11 mouse cellular contexts compared by ENCODE assay signal in genomic region chr9:32607218-32607617, GRCm38 (mm10). TPM values are rescaled to one million over a fixed set of nuclear protein-coding genes. Genes with fewer than 3 reads are reported as not detected.
A peak's percentile ranks its signal among the peaks of the same experiment; 100 is the strongest.
DNase-seq lines count a peak whose midpoint lies in the region; ATAC-seq lines count a peak whose summit lies in the region.
"Had no signal": no experiment of that assay in that cellular context is flagged by ENCODE, and none has a peak within 500 bp of the region (broad histone marks: within the 10 kb centered on the region; RNA-seq: fewer than 3 reads in every experiment).

No protein-coding gene starts in this region.

- peaks cover 3% of the 10 kb centered on the region for H3K4me1 ChIP-seq in heart, embryonic 11.5 days (ENCODE audit: control insufficient read depth, insufficient read depth, low read length)
- no peaks in the 10 kb centered on the region for H3K4me1 ChIP-seq in neural tube, embryonic 13.5 days (replicated peaks)
- H3K4me1 ChIP-seq in neural tube, embryonic 15.5 days: no peaks in the 10 kb centered on the region
- H3K4me1 ChIP-seq in intestine, embryonic 15.5 days (replicated peaks): peaks cover 4% of the 10 kb centered on the region; the same call in 1 of the 2 replicates
- no peaks in the 10 kb centered on the region for H3K4me1 ChIP-seq in stomach, embryonic 16.5 days (ENCODE audit: control insufficient read depth, insufficient read depth, low read length)
- H3K4me1 ChIP-seq: embryonic facial prominence, embryonic 12.5 days had no signal

- intact Hi-C loops in heart, postnatal 36 days (cut with DNase I): no loop called here

- no peak overlapping the region for H3K27ac ChIP-seq in heart, embryonic 11.5 days (ENCODE audit: low read depth, low read length)
- H3K27ac ChIP-seq in neural tube, embryonic 13.5 days (replicated peaks): peak overlapping the region; percentile 52
- H3K27ac ChIP-seq in neural tube, embryonic 15.5 days (replicated peaks): no peak overlapping the region
- H3K27ac ChIP-seq in intestine, embryonic 15.5 days: no peak overlapping the region
- H3K27ac ChIP-seq in stomach, embryonic 16.5 days (ENCODE audit: low read length): no peak overlapping the region
- H3K27ac ChIP-seq: embryonic facial prominence, embryonic 12.5 days had no signal

- H3K4me2 ChIP-seq in heart, embryonic 11.5 days: peak overlapping the region; percentile 37; the same call in 1 of the 2 replicates
- H3K4me2 ChIP-seq in neural tube, embryonic 13.5 days: no peak overlapping the region
- H3K4me2 ChIP-seq in neural tube, embryonic 15.5 days: no peak overlapping the region
- H3K4me2 ChIP-seq in intestine, embryonic 15.5 days (replicated peaks): no peak overlapping the region
- no peak overlapping the region for H3K4me2 ChIP-seq in stomach, embryonic 16.5 days (ENCODE audit: low read depth, low read length)
- H3K4me2 ChIP-seq: embryonic facial prominence, embryonic 12.5 days had no signal

- H3K9me3 ChIP-seq in heart, embryonic 11.5 days (replicated peaks; ENCODE audit: control insufficient read depth, low read length): no peaks in the 10 kb centered on the region
- H3K9me3 ChIP-seq in neural tube, embryonic 13.5 days: no peaks in the 10 kb centered on the region
- H3K9me3 ChIP-seq in neural tube, embryonic 15.5 days (replicated peaks): no peaks in the 10 kb centered on the region
- H3K9me3 ChIP-seq in intestine, embryonic 15.5 days: no peaks in the 10 kb centered on the region
- H3K9me3 ChIP-seq in stomach, embryonic 16.5 days (replicated peaks; ENCODE audit: control insufficient read depth, low read length): no peaks in the 10 kb centered on the region
- H3K9me3 ChIP-seq: embryonic facial prominence, embryonic 12.5 days had no signal

- peaks cover 3% of the 10 kb centered on the region; the same call in 1 of the 2 replicates for H3K27me3 ChIP-seq in heart, embryonic 11.5 days (ENCODE audit: control insufficient read depth, insufficient read depth, low read length)
- H3K27me3 ChIP-seq in neural tube, embryonic 13.5 days: peaks cover 20% of the 10 kb centered on the region
- H3K27me3 ChIP-seq in neural tube, embryonic 15.5 days (replicated peaks): peaks cover 6% of the 10 kb centered on the region; the same call in 1 of the 2 replicates
- H3K27me3 ChIP-seq in intestine, embryonic 15.5 days (replicated peaks): no peaks in the 10 kb centered on the region
- H3K27me3 ChIP-seq in stomach, embryonic 16.5 days (ENCODE audit: control insufficient read depth, insufficient read depth, low read length): 0 out of 2 replicates have a peak, but pooled peaks cover 2% of the 10 kb centered on the region
- H3K27me3 ChIP-seq: embryonic facial prominence, embryonic 12.5 days had no signal

- no peak for DNase-seq in heart, postnatal 36 days
- no peak for DNase-seq in T-cell, adult 2 months (ENCODE audit: low spot score)
- no peak for DNase-seq in urinary bladder, postnatal 14 days (ENCODE audit: low spot score)
- DNase-seq: adrenal gland, postnatal 25 days; gastrocnemius, postnatal 14 days had no signal

- ATAC-seq in heart, embryonic 11.5 days (replicated peaks; ENCODE audit: insufficient number of reproducible peaks, low FRiP score, low TSS enrichment): peak; percentile 86
- no peak; the same call in 1 of the 2 replicates for ATAC-seq in neural tube, embryonic 13.5 days (ENCODE audit: low read depth)
- no peak for ATAC-seq in neural tube, embryonic 15.5 days (ENCODE audit: low FRiP score)
- ATAC-seq in intestine, embryonic 15.5 days: peak; percentile 81; the same call in 1 of the 2 replicates
- peak; percentile 60; the same call in 1 of the 2 replicates for ATAC-seq in stomach, embryonic 16.5 days (ENCODE audit: insufficient read depth, low FRiP score)

- H3K4me3 ChIP-seq in heart, embryonic 11.5 days (ENCODE audit: low read depth, low read length): no peak overlapping the region
- no peak overlapping the region for H3K4me3 ChIP-seq in neural tube, embryonic 13.5 days
- H3K4me3 ChIP-seq in neural tube, embryonic 15.5 days (replicated peaks): no peak overlapping the region
- no peak overlapping the region for H3K4me3 ChIP-seq in intestine, embryonic 15.5 days (replicated peaks)
- H3K4me3 ChIP-seq in stomach, embryonic 16.5 days (replicated peaks; ENCODE audit: low read length): no peak overlapping the region
- H3K4me3 ChIP-seq: embryonic facial prominence, embryonic 12.5 days had no signal

- no peaks in the 10 kb centered on the region for H3K36me3 ChIP-seq in heart, embryonic 11.5 days (ENCODE audit: control insufficient read depth, insufficient read depth, low read length)
- no peaks in the 10 kb centered on the region for H3K36me3 ChIP-seq in neural tube, embryonic 13.5 days
- H3K36me3 ChIP-seq in neural tube, embryonic 15.5 days: no peaks in the 10 kb centered on the region
- no peaks in the 10 kb centered on the region for H3K36me3 ChIP-seq in intestine, embryonic 15.5 days
- H3K36me3 ChIP-seq in stomach, embryonic 16.5 days (ENCODE audit: control insufficient read depth, insufficient read depth, low read length): no peaks in the 10 kb centered on the region
- H3K36me3 ChIP-seq: embryonic facial prominence, embryonic 12.5 days had no signal

- H3K9ac ChIP-seq in heart, embryonic 11.5 days (ENCODE audit: low read depth, low read length): no peak overlapping the region
- H3K9ac ChIP-seq in neural tube, embryonic 13.5 days: no peak overlapping the region
- H3K9ac ChIP-seq in neural tube, embryonic 15.5 days (replicated peaks): no peak overlapping the region
- H3K9ac ChIP-seq in intestine, embryonic 15.5 days: no peak overlapping the region
- H3K9ac ChIP-seq in stomach, embryonic 16.5 days (ENCODE audit: low read length): no peak overlapping the region
- H3K9ac ChIP-seq: embryonic facial prominence, embryonic 12.5 days had no signal

- 11% methylated on average over 7 of the region's 7 CpGs for WGBS in heart, embryonic 11.5 days (ENCODE audit: insufficient replicate concordance)
- WGBS in neural tube, embryonic 13.5 days: 30% methylated on average over 7 of the region's 7 CpGs
- 33% methylated on average over 7 of the region's 7 CpGs for WGBS in neural tube, embryonic 15.5 days
- 22% methylated on average over 7 of the region's 7 CpGs for WGBS in intestine, embryonic 15.5 days
- 29% methylated on average over 7 of the region's 7 CpGs for WGBS in stomach, embryonic 16.5 days

RNA-seq across cellular contexts. Expression of gene Ets1, which starts 28.8 kb away (rescaled TPM):
- 38.3 and 53.0 TPM in 2 replicates for polyA plus RNA-seq in heart, embryonic 11.5 days (2014; fragmentation: Nextera tagmentation; extraction: Ambion mirVana)
- 10 to 100 TPM; 53.5 to 65.4 TPM for total RNA-seq in heart, postnatal 36 days (2021)
- 25.2 and 26.1 TPM in 2 replicates for polyA plus RNA-seq in neural tube, embryonic 13.5 days (2015; fragmentation: Nextera tagmentation; extraction: Ambion mirVana)
- polyA plus RNA-seq in neural tube, embryonic 15.5 days (2015; fragmentation: Nextera tagmentation; extraction: Ambion mirVana): 17.6 and 34.5 TPM in 2 replicates
- 38.5 and 43.0 TPM in 2 replicates for polyA plus RNA-seq in intestine, embryonic 15.5 days (2015; fragmentation: Nextera tagmentation; extraction: Ambion mirVana)
- polyA plus RNA-seq in stomach, embryonic 16.5 days (2015; fragmentation: Nextera tagmentation; extraction: Ambion mirVana): 36.0 and 43.7 TPM in 2 replicates

Comparison
In these comparisons a context has a peak if more than half of its experiments do, and no peak if none do; other contexts are left out.
1. ATAC-seq: peak in heart, embryonic 11.5 days (single experiment), intestine, embryonic 15.5 days (single experiment) and stomach, embryonic 16.5 days (single experiment); none in neural tube, embryonic 13.5 days (single experiment) and neural tube, embryonic 15.5 days (single experiment).